Mouse (Mus musculus): ENCODE measurements around the gene Tcf15. TPM values are rescaled to one million over a fixed set of nuclear protein-coding genes. Genes with fewer than 3 reads are reported as not detected.
A peak's percentile ranks its signal among the peaks of the same experiment; 100 is the strongest.

Tcf15 gene
- polyA plus RNA-seq, 1 experiment: not detected

- H3K4me3 ChIP-seq (ENCODE audit: insufficient read depth, low read length): no peak overlapping the region
Observed at GRCm38 (mm10) chr2:152197301-152197712, 53.9 kb downstream of the Tcf15 start.

More at GRCm38 (mm10) chr2:152197301-152197712, 53.9 kb downstream of the Tcf15 start:
- Histone ChIP-seq H3K4me1 (ENCODE audit: control insufficient read depth, insufficient read depth, low read length) (no peaks in the 10 kb centered on the region), H3K27ac (ENCODE audit: insufficient read depth, low read depth, low read length) (no peak overlapping the region)
- TF ChIP-seq POLR2A (IDR thresholded peaks at IDR 0.05; ENCODE audit: borderline replicate concordance, low read depth, low read length) (no peak), CTCF (IDR thresholded peaks at IDR 0.05; ENCODE audit: low read depth, low read length) (peak; percentile 70)

Other genes starting within 250 kb of the Tcf15 start
- not detected in 2 replicates for gene Angpt4, start 232.4 kb upstream of the Tcf15 start, polyA plus RNA-seq (2012; ENCODE audit: insufficient read depth, insufficient read length, missing spikeins)
- gene Fam110a, start 163.3 kb upstream of the Tcf15 start, polyA plus RNA-seq (2012; ENCODE audit: insufficient read depth, insufficient read length, missing spikeins): 19.9 and 20.5 TPM in 2 replicates
- 0.83 and 1.4 TPM in 2 replicates for gene Slc52a3, start 147.1 kb upstream of the Tcf15 start, polyA plus RNA-seq (2012; ENCODE audit: insufficient read depth, insufficient read length, missing spikeins)
- not detected in 2 replicates for gene Scrt2, start 62.0 kb upstream of the Tcf15 start, polyA plus RNA-seq (2012; ENCODE audit: insufficient read depth, insufficient read length, missing spikeins)
- gene Srxn1, start 38.0 kb upstream of the Tcf15 start, polyA plus RNA-seq (2012; ENCODE audit: insufficient read depth, insufficient read length, missing spikeins): 50.2 and 54.5 TPM in 2 replicates
- 73.6 and 75.1 TPM in 2 replicates for gene Csnk2a1, start 83.3 kb downstream of the Tcf15 start, polyA plus RNA-seq (2012; ENCODE audit: insufficient read depth, insufficient read length, missing spikeins)
- gene Tbc1d20, start 150.3 kb downstream of the Tcf15 start, polyA plus RNA-seq (2012; ENCODE audit: insufficient read depth, insufficient read length, missing spikeins): 60.1 and 63.6 TPM in 2 replicates
- gene Rbck1, start 189.1 kb downstream of the Tcf15 start, polyA plus RNA-seq (2012; ENCODE audit: insufficient read depth, insufficient read length, missing spikeins): 55.3 and 57.2 TPM in 2 replicates
- gene Trib3, start 200.5 kb downstream of the Tcf15 start, polyA plus RNA-seq (2012; ENCODE audit: insufficient read depth, insufficient read length, missing spikeins): 1.5 and 1.9 TPM in 2 replicates
- not detected in 2 replicates for gene Nrsn2, start 233.1 kb downstream of the Tcf15 start, polyA plus RNA-seq (2012; ENCODE audit: insufficient read depth, insufficient read length, missing spikeins)

Data from bone marrow macrophage, adult 2 months (primary cell).